Mouse (Mus musculus): Measurements from ENCODE around the gene Prss33. TPM values are rescaled to one million over a fixed set of nuclear protein-coding genes. Genes with fewer than 3 reads are reported as not detected.

The Prss33 gene
- polyA plus RNA-seq, 1 experiment from 2014 or later, result not detected

GRCm38 (mm10) chr17:23807918-23808317 is 27.9 kb downstream of the Prss33 start:
- peaks cover 45% of the 10 kb centered on the region for H3K36me3 ChIP-seq (ENCODE audit: insufficient read depth, low read length)

GRCm38 (mm10) chr17:23806867-23807266 is 29.0 kb downstream of the Prss33 start:
- WGBS, result 41% methylated on average over 25 of the region's 25 CpGs
- H3K9ac ChIP-seq (replicated peaks; ENCODE audit: low read length), result peak overlapping the region; percentile 52; the same call in 1 of the 2 replicates

More at GRCm38 (mm10) chr17:23807918-23808317, 27.9 kb downstream of the Prss33 start:
- no peak overlapping the region for H3K4me2 ChIP-seq (replicated peaks; ENCODE audit: low read depth, low read length)
- no peak for ATAC-seq (ENCODE audit: low FRiP score, low TSS enrichment)
- peaks cover 31% of the 10 kb centered on the region for H3K4me1 ChIP-seq (ENCODE audit: insufficient read depth, low read length)
- no peak overlapping the region for H3K4me3 ChIP-seq (ENCODE audit: low read length)
- H3K9ac ChIP-seq (replicated peaks; ENCODE audit: low read length), result no peak overlapping the region
- no peaks in the 10 kb centered on the region for H3K9me3 ChIP-seq (ENCODE audit: low read length)
- no peaks in the 10 kb centered on the region for H3K27me3 ChIP-seq (ENCODE audit: insufficient read depth, low read length)
- H3K27ac ChIP-seq (ENCODE audit: low read length), result no peak overlapping the region
- 81% methylated on average over 3 of the region's 3 CpGs for WGBS

GRCm38 (mm10) chr17:23804426-23805085 is 31.3 kb downstream of the Prss33 start:
- Histone ChIP-seq H3K9me3 (ENCODE audit: low read length) (0 out of 2 replicates have a peak, but pooled peaks cover 2% of the 10 kb centered on the region), H3K4me3 (ENCODE audit: low read length) (peak overlapping the region; percentile 79), H3K9ac (replicated peaks; ENCODE audit: low read length) (peak overlapping the region; percentile 90), H3K36me3 (ENCODE audit: insufficient read depth, low read length) (peaks cover 24% of the 10 kb centered on the region), H3K4me2 (replicated peaks; ENCODE audit: low read depth, low read length) (peak overlapping the region; percentile 92), H3K27ac (ENCODE audit: low read length) (peak overlapping the region; percentile 93), H3K4me1 (ENCODE audit: insufficient read depth, low read length) (peaks cover 31% of the 10 kb centered on the region), H3K27me3 (ENCODE audit: insufficient read depth, low read length) (no peaks in the 10 kb centered on the region; the same call in 1 of the 2 replicates)
- no peak for ATAC-seq (ENCODE audit: low FRiP score, low TSS enrichment)
- 1% methylated on average over 8 of the region's 8 CpGs for WGBS

More at GRCm38 (mm10) chr17:23806867-23807266, 29.0 kb downstream of the Prss33 start:
- Histone ChIP-seq H3K27me3 (ENCODE audit: insufficient read depth, low read length) (no peaks in the 10 kb centered on the region), H3K27ac (ENCODE audit: low read length) (peak overlapping the region; percentile 50; the same call in 1 of the 2 replicates), H3K4me2 (replicated peaks; ENCODE audit: low read depth, low read length) (peak overlapping the region; percentile 92), H3K36me3 (ENCODE audit: insufficient read depth, low read length) (peaks cover 38% of the 10 kb centered on the region), H3K4me1 (ENCODE audit: insufficient read depth, low read length) (peaks cover 31% of the 10 kb centered on the region), H3K9me3 (ENCODE audit: low read length) (no peaks in the 10 kb centered on the region), H3K4me3 (ENCODE audit: low read length) (peak overlapping the region; percentile 36)
- ATAC-seq (ENCODE audit: low FRiP score, low TSS enrichment), result no peak

- H3K9me3 ChIP-seq (ENCODE audit: low read length), result 0 out of 2 replicates have a peak, but pooled peaks cover 2% of the 10 kb centered on the region
Observed at GRCm38 (mm10) chr17:23803366-23804041, 32.4 kb downstream of the Prss33 start.

GRCm38 (mm10) chr17:23802746-23803365 is 33.0 kb downstream of the Prss33 start:
- WGBS, result under 1% methylated on average over 58 of the region's 60 CpGs
- peak overlapping the region; percentile 90 for H3K9ac ChIP-seq (replicated peaks; ENCODE audit: low read length)
- H3K9me3 ChIP-seq (ENCODE audit: low read length), result 0 out of 2 replicates have a peak, but pooled peaks cover 2% of the 10 kb centered on the region
- no peaks in the 10 kb centered on the region; the same call in 1 of the 2 replicates for H3K27me3 ChIP-seq (ENCODE audit: insufficient read depth, low read length)
- H3K4me3 ChIP-seq (ENCODE audit: low read length), result peak overlapping the region; percentile 79
- peaks cover 8% of the 10 kb centered on the region for H3K36me3 ChIP-seq (ENCODE audit: insufficient read depth, low read length)
- peak overlapping the region; percentile 92 for H3K4me2 ChIP-seq (replicated peaks; ENCODE audit: low read depth, low read length)
- peak overlapping the region; percentile 93 for H3K27ac ChIP-seq (ENCODE audit: low read length)
- H3K4me1 ChIP-seq (ENCODE audit: insufficient read depth, low read length), result peaks cover 31% of the 10 kb centered on the region
- peak; percentile 99 for ATAC-seq (ENCODE audit: low FRiP score, low TSS enrichment)

More at GRCm38 (mm10) chr17:23803366-23804041, 32.4 kb downstream of the Prss33 start:
- Histone ChIP-seq H3K4me2 (replicated peaks; ENCODE audit: low read depth, low read length) (peak overlapping the region; percentile 92), H3K36me3 (ENCODE audit: insufficient read depth, low read length) (peaks cover 14% of the 10 kb centered on the region), H3K27me3 (ENCODE audit: insufficient read depth, low read length) (no peaks in the 10 kb centered on the region; the same call in 1 of the 2 replicates), H3K4me3 (ENCODE audit: low read length) (peak overlapping the region; percentile 79), H3K4me1 (ENCODE audit: insufficient read depth, low read length) (peaks cover 31% of the 10 kb centered on the region), H3K9ac (replicated peaks; ENCODE audit: low read length) (peak overlapping the region; percentile 90), H3K27ac (ENCODE audit: low read length) (peak overlapping the region; percentile 93)
- under 1% methylated on average over 65 of the region's 83 CpGs for WGBS
- peak; percentile 60 for ATAC-seq (ENCODE audit: low FRiP score, low TSS enrichment)

GRCm38 (mm10) chr17:23801627-23802026 is 34.2 kb downstream of the Prss33 start:
- Histone ChIP-seq H3K9me3 (ENCODE audit: low read length) (0 out of 2 replicates have a peak, but pooled peaks cover 2% of the 10 kb centered on the region), H3K9ac (replicated peaks; ENCODE audit: low read length) (no peak overlapping the region), H3K4me1 (ENCODE audit: insufficient read depth, low read length) (peaks cover 23% of the 10 kb centered on the region), H3K4me3 (ENCODE audit: low read length) (no peak overlapping the region), H3K27me3 (ENCODE audit: insufficient read depth, low read length) (no peaks in the 10 kb centered on the region; the same call in 1 of the 2 replicates), H3K36me3 (ENCODE audit: insufficient read depth, low read length) (0 out of 2 replicates have a peak, but pooled peaks cover 4% of the 10 kb centered on the region), H3K27ac (ENCODE audit: low read length) (no peak overlapping the region), H3K4me2 (replicated peaks; ENCODE audit: low read depth, low read length) (no peak overlapping the region)
- WGBS, result 94% methylated on average over 10 of the region's 10 CpGs
- ATAC-seq (ENCODE audit: low FRiP score, low TSS enrichment), result no peak

GRCm38 (mm10) chr17:23797316-23797715 is 38.5 kb downstream of the Prss33 start:
- H3K4me2 ChIP-seq (replicated peaks; ENCODE audit: low read depth, low read length), result no peak overlapping the region
- 0 out of 2 replicates have a peak, but pooled peaks cover 2% of the 10 kb centered on the region for H3K9me3 ChIP-seq (ENCODE audit: low read length)
- WGBS, result 71% methylated on average over 7 of the region's 7 CpGs
- H3K27me3 ChIP-seq (ENCODE audit: insufficient read depth, low read length), result no peaks in the 10 kb centered on the region; the same call in 1 of the 2 replicates
- no peaks in the 10 kb centered on the region for H3K4me1 ChIP-seq (ENCODE audit: insufficient read depth, low read length)
- H3K36me3 ChIP-seq (ENCODE audit: insufficient read depth, low read length), result 0 out of 2 replicates have a peak, but pooled peaks cover 6% of the 10 kb centered on the region
- H3K27ac ChIP-seq (ENCODE audit: low read length), result no peak overlapping the region
- H3K4me3 ChIP-seq (ENCODE audit: low read length), result no peak overlapping the region
- no peak for ATAC-seq (ENCODE audit: low FRiP score, low TSS enrichment)
- H3K9ac ChIP-seq (replicated peaks; ENCODE audit: low read length), result no peak overlapping the region; the same call in 1 of the 2 replicates

- Histone ChIP-seq H3K27ac (ENCODE audit: low read length) (no peak overlapping the region), H3K9me3 (ENCODE audit: low read length) (no peaks in the 10 kb centered on the region), H3K4me3 (ENCODE audit: low read length) (no peak overlapping the region), H3K9ac (replicated peaks; ENCODE audit: low read length) (no peak overlapping the region), H3K4me1 (ENCODE audit: insufficient read depth, low read length) (peaks cover 7% of the 10 kb centered on the region; the same call in 1 of the 2 replicates), H3K27me3 (ENCODE audit: insufficient read depth, low read length) (no peaks in the 10 kb centered on the region; the same call in 1 of the 2 replicates), H3K4me2 (replicated peaks; ENCODE audit: low read depth, low read length) (no peak overlapping the region), H3K36me3 (ENCODE audit: insufficient read depth, low read length) (0 out of 2 replicates have a peak, but pooled peaks cover 6% of the 10 kb centered on the region)
- no peak for ATAC-seq (ENCODE audit: low FRiP score, low TSS enrichment)
- WGBS, result 92% methylated on average over 8 of the region's 8 CpGs
Observed at GRCm38 (mm10) chr17:23795323-23795722, 40.5 kb downstream of the Prss33 start.

GRCm38 (mm10) chr17:23791079-23791357 is 44.8 kb downstream of the Prss33 start:
- H3K27ac ChIP-seq (ENCODE audit: low read length), result peak overlapping the region; percentile 87
- H3K36me3 ChIP-seq (ENCODE audit: insufficient read depth, low read length), result 0 out of 2 replicates have a peak, but pooled peaks cover 2% of the 10 kb centered on the region
- ATAC-seq (ENCODE audit: low FRiP score, low TSS enrichment), result no peak
- WGBS, result 56% methylated on average over 2 of the region's 2 CpGs
- no peaks in the 10 kb centered on the region for H3K9me3 ChIP-seq (ENCODE audit: low read length)
- peaks cover 21% of the 10 kb centered on the region for H3K4me1 ChIP-seq (ENCODE audit: insufficient read depth, low read length)
- peak overlapping the region; percentile 77 for H3K4me2 ChIP-seq (replicated peaks; ENCODE audit: low read depth, low read length)
- peak overlapping the region; percentile 91 for H3K9ac ChIP-seq (replicated peaks; ENCODE audit: low read length)
- H3K4me3 ChIP-seq (ENCODE audit: low read length), result peak overlapping the region; percentile 58
- no peaks in the 10 kb centered on the region for H3K27me3 ChIP-seq (ENCODE audit: insufficient read depth, low read length)

All from kidney, embryonic 16.5 days (tissue).